Mouse (Mus musculus) monocyte, adult 5-6 weeks (primary cell): ENCODE measurements around the gene Thsd4. TPM values are rescaled to one million over a fixed set of nuclear protein-coding genes. Genes with fewer than 3 reads are reported as not detected.

Experiments
- total RNA-seq: library from RNA; stranded (forward); fragments of 200-1000, 200-491, 200-594 nt; gene quantifications from 3 replicates; pipeline ENCODE4 v1.2.3, GENCODE M21; 2017

Gene Thsd4
- total RNA-seq, 1 experiment from 2014 or later, result not detected

Other genes starting within 250 kb of the Thsd4 start
- 0.85 to 2.6 TPM (median 0.86 TPM) in 3 replicates for gene Lrrc49, start 166.1 kb upstream of the Thsd4 start, total RNA-seq
- gene Larp6, start 190.9 kb upstream of the Thsd4 start, total RNA-seq, result not detected in 3 replicates